Mouse (Mus musculus): ENCODE data around the gene Ccl27a.

- TF ChIP-seq CTCF (IDR thresholded peaks at IDR 0.05; ENCODE audit: low read depth) (no peak), EP300 (optimal IDR thresholded peaks at IDR 0.05) (no peak)
Observed at GRCm38 (mm10) chr4:41744131-41744530, 29.9 kb downstream of the Ccl27a start.

Data from stomach, postnatal 0 days (tissue).